Mouse (Mus musculus): ENCODE data around the gene Yars.

DNA sequence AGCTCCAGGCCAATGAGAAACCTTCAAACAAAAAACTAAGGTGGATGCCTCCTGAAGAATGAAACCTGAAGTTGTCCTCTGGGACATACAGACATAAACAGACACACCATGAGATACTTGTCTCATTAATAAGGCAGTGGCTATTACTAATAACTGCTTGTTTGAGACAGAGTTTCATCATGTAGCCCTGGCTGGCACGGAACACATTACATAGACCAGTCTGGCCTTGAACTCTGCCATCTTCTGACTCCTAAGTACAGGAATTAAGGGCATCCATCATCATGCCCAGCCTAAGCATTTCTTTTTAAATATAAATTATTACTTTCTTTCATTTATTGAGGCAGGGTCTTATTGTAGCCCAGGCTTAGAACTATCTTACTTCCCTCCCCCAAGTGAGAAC lies 28.5 kb upstream of the Yars start:
- TF ChIP-seq CTCF (IDR thresholded peaks at IDR 0.05; ENCODE audit: control insufficient read depth, insufficient read depth, low read length) (no peak), POLR2A (IDR thresholded peaks at IDR 0.05; ENCODE audit: borderline replicate concordance, control insufficient read depth, low read depth, low read length) (no peak)

Measured in bone marrow, adult 2 months (tissue).